Mouse (Mus musculus): ENCODE data around the gene Samd3.

DNA sequence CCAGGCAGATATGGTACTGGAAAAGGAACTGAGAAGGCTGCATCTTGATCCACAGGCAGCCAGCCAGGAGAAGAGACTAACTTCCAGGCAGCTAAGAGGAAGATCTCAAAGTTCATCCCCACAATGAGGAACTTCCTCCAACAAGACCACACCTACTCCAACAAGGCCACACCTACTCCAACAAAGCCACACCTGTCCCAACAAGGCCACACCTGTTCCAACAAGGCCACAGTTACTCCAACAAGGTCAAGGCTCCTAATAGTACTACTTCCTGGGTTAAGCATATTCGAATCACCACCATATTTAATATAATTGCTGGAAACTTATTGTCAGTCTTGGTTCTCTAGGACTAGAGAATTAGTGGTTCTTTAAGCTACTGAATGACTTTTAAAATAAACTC lies 34.6 kb upstream of the Samd3 start:
- no peak for TF ChIP-seq CTCF (IDR thresholded peaks at IDR 0.05; ENCODE audit: extremely low read depth, insufficient read length, insufficient replicate concordance, low read depth, low read length)
- no peak for TF ChIP-seq POLR2A (IDR thresholded peaks at IDR 0.05; ENCODE audit: low read depth, low read length)

Measured in small intestine, adult 2 months (tissue).